Mouse (Mus musculus): ENCODE measurements around the gene Mob2. TPM values are rescaled to one million over a fixed set of nuclear protein-coding genes. Genes with fewer than 3 reads are reported as not detected.

Gene Mob2
- 63.0 and 64.8 TPM in 2 replicates for polyA plus RNA-seq (2014; fragmentation: Nextera tagmentation; extraction: Ambion mirVana)

- H3K27ac ChIP-seq (ENCODE audit: low read depth) = peak within 1 kb of the TSS; percentile 62; the same call in 1 of the 2 replicates
- H3K4me2 ChIP-seq (ENCODE audit: low read length) = peak within 1 kb of the TSS; percentile 91
- peak within 1 kb of the TSS; percentile 86 for H3K4me3 ChIP-seq (ENCODE audit: low read depth, low read length)
- H3K27me3 ChIP-seq (replicated peaks; ENCODE audit: control insufficient read depth, insufficient read depth, low read length) = no peaks in the 10 kb centered on the region
- H3K9me3 ChIP-seq (ENCODE audit: control insufficient read depth, low read length) = no peaks in the 10 kb centered on the region
- peaks cover 8% of the 10 kb centered on the region for H3K36me3 ChIP-seq (ENCODE audit: control insufficient read depth, insufficient read depth, low read length)
- WGBS = under 1% methylated on average over 49 of the region's 49 CpGs
- ATAC-seq (replicated peaks; ENCODE audit: low FRiP score, low TSS enrichment, low read depth) (peak; percentile 96), DNase-seq (ENCODE audit: low spot score) (peak; percentile 93)
- peaks cover 12% of the 10 kb centered on the region for H3K4me1 ChIP-seq (replicated peaks; ENCODE audit: control insufficient read depth, insufficient read depth, low read length)
- peak within 1 kb of the TSS; percentile 90 for H3K9ac ChIP-seq (ENCODE audit: low read length)
Measured at GRCm38 (mm10) chr7:142060931-142061565, at the start of gene Mob2. Gene Mob2 (minus strand): TSS chr7:142061065.

DNA sequence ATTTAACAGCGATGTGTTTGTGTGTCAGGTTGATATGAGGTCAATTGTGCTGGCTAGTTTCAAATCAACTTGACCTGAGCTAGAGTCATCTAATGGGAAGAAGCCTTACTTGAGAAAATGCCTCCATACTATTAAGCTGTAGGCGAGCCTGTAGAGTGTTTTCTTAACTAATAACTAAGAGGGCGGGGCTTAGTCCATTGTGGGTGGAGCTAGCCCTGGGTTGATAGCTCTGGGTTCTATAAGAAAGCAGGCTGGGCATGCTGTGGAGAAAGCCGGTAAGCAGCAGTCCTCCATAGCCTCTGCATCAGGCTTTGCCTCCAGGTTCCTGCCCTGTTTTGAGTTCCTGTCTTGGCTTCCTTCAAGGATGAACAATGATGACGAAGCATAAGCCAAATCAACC, 43.9 kb upstream of the Mob2 start:
- H3K27me3 ChIP-seq (replicated peaks; ENCODE audit: control insufficient read depth, insufficient read depth, low read length) = no peaks in the 10 kb centered on the region
- no peak overlapping the region for H3K4me2 ChIP-seq (ENCODE audit: low read length)
- WGBS = 47% methylated on average over 5 of the region's 5 CpGs
- H3K9ac ChIP-seq (ENCODE audit: low read length) = no peak overlapping the region
- no peak overlapping the region for H3K4me3 ChIP-seq (ENCODE audit: low read depth, low read length)
- no peaks in the 10 kb centered on the region for H3K9me3 ChIP-seq (ENCODE audit: control insufficient read depth, low read length)
- no peak for ATAC-seq (replicated peaks; ENCODE audit: low FRiP score, low TSS enrichment, low read depth)
- H3K27ac ChIP-seq (ENCODE audit: low read depth) = no peak overlapping the region
- H3K36me3 ChIP-seq (ENCODE audit: control insufficient read depth, insufficient read depth, low read length) = no peaks in the 10 kb centered on the region
- DNase-seq (ENCODE audit: low spot score) = no peak
- H3K4me1 ChIP-seq (replicated peaks; ENCODE audit: control insufficient read depth, insufficient read depth, low read length) = no peaks in the 10 kb centered on the region

- Histone ChIP-seq H3K9me3 (ENCODE audit: control insufficient read depth, low read length) (no peaks in the 10 kb centered on the region), H3K36me3 (ENCODE audit: control insufficient read depth, insufficient read depth, low read length) (no peaks in the 10 kb centered on the region), H3K27me3 (replicated peaks; ENCODE audit: control insufficient read depth, insufficient read depth, low read length) (peaks cover 44% of the 10 kb centered on the region), H3K27ac (ENCODE audit: low read depth) (no peak overlapping the region), H3K4me2 (ENCODE audit: low read length) (no peak overlapping the region), H3K9ac (ENCODE audit: low read length) (no peak overlapping the region), H3K4me3 (ENCODE audit: low read depth, low read length) (no peak overlapping the region), H3K4me1 (replicated peaks; ENCODE audit: control insufficient read depth, insufficient read depth, low read length) (no peaks in the 10 kb centered on the region; the same call in 1 of the 2 replicates)
- ATAC-seq (replicated peaks; ENCODE audit: low FRiP score, low TSS enrichment, low read depth) (0 out of 2 replicates have a peak, but pooled peaks have one; percentile 59), DNase-seq (ENCODE audit: low spot score) (peak; percentile 90)
- WGBS = 10% methylated on average over 9 of the region's 9 CpGs
Measured at GRCm38 (mm10) chr7:142097776-142098175, 36.9 kb upstream of the Mob2 start.

DNA sequence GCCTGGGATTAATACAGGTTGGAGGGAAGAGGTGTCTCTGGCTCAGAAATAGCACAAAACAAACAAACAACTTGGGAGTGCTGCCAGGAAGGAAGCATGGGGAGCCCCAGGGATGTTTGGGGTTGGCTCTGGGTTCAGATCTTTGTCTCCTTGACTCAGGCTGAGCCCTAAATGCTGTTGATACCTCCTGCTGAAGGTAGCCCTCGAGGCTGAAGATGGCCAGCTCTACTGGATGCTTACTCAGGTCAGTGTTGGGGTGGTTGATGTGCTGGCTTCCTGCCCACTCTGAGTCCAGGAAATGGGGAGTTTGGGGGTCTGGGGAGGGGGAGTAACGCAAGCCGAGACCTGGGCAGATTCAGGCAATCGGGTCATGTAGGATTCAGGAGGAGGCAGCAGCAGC, 35.8 kb upstream of the Mob2 start:
- Histone ChIP-seq H3K4me1 (replicated peaks; ENCODE audit: control insufficient read depth, insufficient read depth, low read length) (no peaks in the 10 kb centered on the region; the same call in 1 of the 2 replicates), H3K27me3 (replicated peaks; ENCODE audit: control insufficient read depth, insufficient read depth, low read length) (peaks cover 46% of the 10 kb centered on the region), H3K9ac (ENCODE audit: low read length) (no peak overlapping the region), H3K4me3 (ENCODE audit: low read depth, low read length) (no peak overlapping the region), H3K4me2 (ENCODE audit: low read length) (no peak overlapping the region), H3K9me3 (ENCODE audit: control insufficient read depth, low read length) (no peaks in the 10 kb centered on the region), H3K27ac (ENCODE audit: low read depth) (no peak overlapping the region), H3K36me3 (ENCODE audit: control insufficient read depth, insufficient read depth, low read length) (no peaks in the 10 kb centered on the region)
- 77% methylated on average over 4 of the region's 4 CpGs for WGBS
- no peak for DNase-seq (ENCODE audit: low spot score)
- ATAC-seq (replicated peaks; ENCODE audit: low FRiP score, low TSS enrichment, low read depth) = no peak

GRCm38 (mm10) chr7:142095183-142095931, 34.5 kb upstream of the Mob2 start, which contains the start of gene Dusp8:
Gene Dusp8 (minus strand): TSS chr7:142095843.
- H3K27ac ChIP-seq (ENCODE audit: low read depth) = no peak within 1 kb of the TSS
- DNase-seq (ENCODE audit: low spot score) (peak; percentile 93), ATAC-seq (replicated peaks; ENCODE audit: low FRiP score, low TSS enrichment, low read depth) (peak; percentile 92)
- H3K4me3 ChIP-seq (ENCODE audit: low read depth, low read length) = peak within 1 kb of the TSS; percentile 69
- H3K9ac ChIP-seq (ENCODE audit: low read length) = peak within 1 kb of the TSS; percentile 76
- H3K4me1 ChIP-seq (replicated peaks; ENCODE audit: control insufficient read depth, insufficient read depth, low read length) = no peaks in the 10 kb centered on the region; the same call in 1 of the 2 replicates
- peaks cover 46% of the 10 kb centered on the region for H3K27me3 ChIP-seq (replicated peaks; ENCODE audit: control insufficient read depth, insufficient read depth, low read length)
- H3K4me2 ChIP-seq (ENCODE audit: low read length) = peak within 1 kb of the TSS; percentile 93
- under 1% methylated on average over 58 of the region's 63 CpGs for WGBS
- H3K9me3 ChIP-seq (ENCODE audit: control insufficient read depth, low read length) = no peaks in the 10 kb centered on the region
- H3K36me3 ChIP-seq (ENCODE audit: control insufficient read depth, insufficient read depth, low read length) = no peaks in the 10 kb centered on the region

GRCm38 (mm10) chr7:142094301-142095143, 33.7 kb upstream of the Mob2 start:
- peak overlapping the region; percentile 76 for H3K9ac ChIP-seq (ENCODE audit: low read length)
- no peaks in the 10 kb centered on the region; the same call in 1 of the 2 replicates for H3K4me1 ChIP-seq (replicated peaks; ENCODE audit: control insufficient read depth, insufficient read depth, low read length)
- H3K9me3 ChIP-seq (ENCODE audit: control insufficient read depth, low read length) = no peaks in the 10 kb centered on the region
- peaks cover 46% of the 10 kb centered on the region for H3K27me3 ChIP-seq (replicated peaks; ENCODE audit: control insufficient read depth, insufficient read depth, low read length)
- H3K36me3 ChIP-seq (ENCODE audit: control insufficient read depth, insufficient read depth, low read length) = no peaks in the 10 kb centered on the region
- H3K4me2 ChIP-seq (ENCODE audit: low read length) = peak overlapping the region; percentile 93
- under 1% methylated on average over 86 of the region's 89 CpGs for WGBS
- DNase-seq (ENCODE audit: low spot score) (peak; percentile 81), ATAC-seq (replicated peaks; ENCODE audit: low FRiP score, low TSS enrichment, low read depth) (peak; percentile 12; the same call in 1 of the 2 replicates)
- H3K27ac ChIP-seq (ENCODE audit: low read depth) = no peak overlapping the region
- H3K4me3 ChIP-seq (ENCODE audit: low read depth, low read length) = peak overlapping the region; percentile 69

DNA sequence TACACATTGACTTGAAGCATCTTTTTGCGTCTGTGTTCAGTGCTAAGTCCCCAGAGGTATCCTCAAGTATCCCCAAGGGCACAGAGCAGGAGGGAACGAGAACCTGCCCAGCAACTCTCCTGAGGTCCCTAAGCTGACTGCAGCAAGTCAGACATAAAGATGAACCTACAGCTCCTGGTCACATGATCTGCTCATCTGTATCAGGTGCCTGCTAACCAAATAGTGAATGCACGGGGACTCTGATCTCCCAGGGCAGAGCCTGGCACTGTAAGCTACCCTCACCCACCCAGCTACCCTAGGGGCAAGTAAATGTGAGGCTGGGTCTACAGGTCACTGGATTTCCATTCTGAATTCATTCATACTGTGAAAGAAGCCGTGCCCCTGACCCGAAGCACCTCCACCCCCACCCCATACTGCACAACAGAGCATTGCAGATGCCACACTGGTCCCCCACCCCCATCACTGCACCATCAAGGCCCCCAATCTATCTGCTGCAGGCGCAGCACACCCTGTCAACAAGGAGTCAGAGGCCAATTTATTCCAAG, 32.9 kb upstream of the Mob2 start:
- H3K27ac ChIP-seq (ENCODE audit: low read depth) = no peak overlapping the region
- DNase-seq (ENCODE audit: low spot score) (no peak), ATAC-seq (replicated peaks; ENCODE audit: low FRiP score, low TSS enrichment, low read depth) (no peak)
- H3K4me2 ChIP-seq (ENCODE audit: low read length) = peak overlapping the region; percentile 93
- H3K36me3 ChIP-seq (ENCODE audit: control insufficient read depth, insufficient read depth, low read length) = no peaks in the 10 kb centered on the region
- H3K4me3 ChIP-seq (ENCODE audit: low read depth, low read length) = peak overlapping the region; percentile 69
- H3K9ac ChIP-seq (ENCODE audit: low read length) = peak overlapping the region; percentile 76; the same call in 1 of the 2 replicates
- WGBS = 35% methylated on average over 6 of the region's 6 CpGs
- H3K4me1 ChIP-seq (replicated peaks; ENCODE audit: control insufficient read depth, insufficient read depth, low read length) = no peaks in the 10 kb centered on the region; the same call in 1 of the 2 replicates
- no peaks in the 10 kb centered on the region for H3K9me3 ChIP-seq (ENCODE audit: control insufficient read depth, low read length)
- peaks cover 46% of the 10 kb centered on the region for H3K27me3 ChIP-seq (replicated peaks; ENCODE audit: control insufficient read depth, insufficient read depth, low read length)

DNA sequence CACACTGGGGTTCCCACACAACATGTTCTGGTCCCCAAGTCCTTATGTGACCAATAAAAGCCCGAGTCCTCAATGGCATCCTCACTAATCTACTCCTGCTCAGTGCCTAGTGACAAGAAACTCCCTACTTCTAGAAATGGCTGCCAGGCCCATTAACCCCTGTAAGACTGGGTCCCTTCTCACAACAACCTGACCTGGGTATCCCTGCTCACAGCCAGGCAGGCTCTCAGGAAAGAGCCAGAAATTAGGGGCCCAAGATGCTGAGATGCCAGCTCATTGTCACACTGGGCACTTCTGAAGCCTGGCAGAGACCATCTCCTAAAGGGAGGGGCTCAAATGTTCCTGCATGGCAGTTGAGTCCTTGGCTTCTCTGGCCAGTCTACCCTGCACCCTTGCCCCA, 32.1 kb upstream of the Mob2 start:
- H3K27me3 ChIP-seq (replicated peaks; ENCODE audit: control insufficient read depth, insufficient read depth, low read length) = peaks cover 46% of the 10 kb centered on the region
- H3K4me2 ChIP-seq (ENCODE audit: low read length) = no peak overlapping the region
- H3K36me3 ChIP-seq (ENCODE audit: control insufficient read depth, insufficient read depth, low read length) = no peaks in the 10 kb centered on the region
- H3K27ac ChIP-seq (ENCODE audit: low read depth) = no peak overlapping the region
- H3K9ac ChIP-seq (ENCODE audit: low read length) = no peak overlapping the region
- DNase-seq (ENCODE audit: low spot score) (no peak), ATAC-seq (replicated peaks; ENCODE audit: low FRiP score, low TSS enrichment, low read depth) (no peak)
- 62% methylated on average over 1 of the region's 1 CpGs for WGBS
- H3K9me3 ChIP-seq (ENCODE audit: control insufficient read depth, low read length) = no peaks in the 10 kb centered on the region
- H3K4me1 ChIP-seq (replicated peaks; ENCODE audit: control insufficient read depth, insufficient read depth, low read length) = no peaks in the 10 kb centered on the region; the same call in 1 of the 2 replicates
- no peak overlapping the region for H3K4me3 ChIP-seq (ENCODE audit: low read depth, low read length)

Measured in intestine, embryonic 14.5 days (tissue).